Mouse (Mus musculus) embryo, embryonic 11 days (tissue): Measurements from ENCODE around the gene Nr6a1.

Experiments
- DNase-seq: peaks from one replicate; pipeline ENCODE4 v3.0.0-alpha.2; 2015

The Nr6a1 gene

DNA sequence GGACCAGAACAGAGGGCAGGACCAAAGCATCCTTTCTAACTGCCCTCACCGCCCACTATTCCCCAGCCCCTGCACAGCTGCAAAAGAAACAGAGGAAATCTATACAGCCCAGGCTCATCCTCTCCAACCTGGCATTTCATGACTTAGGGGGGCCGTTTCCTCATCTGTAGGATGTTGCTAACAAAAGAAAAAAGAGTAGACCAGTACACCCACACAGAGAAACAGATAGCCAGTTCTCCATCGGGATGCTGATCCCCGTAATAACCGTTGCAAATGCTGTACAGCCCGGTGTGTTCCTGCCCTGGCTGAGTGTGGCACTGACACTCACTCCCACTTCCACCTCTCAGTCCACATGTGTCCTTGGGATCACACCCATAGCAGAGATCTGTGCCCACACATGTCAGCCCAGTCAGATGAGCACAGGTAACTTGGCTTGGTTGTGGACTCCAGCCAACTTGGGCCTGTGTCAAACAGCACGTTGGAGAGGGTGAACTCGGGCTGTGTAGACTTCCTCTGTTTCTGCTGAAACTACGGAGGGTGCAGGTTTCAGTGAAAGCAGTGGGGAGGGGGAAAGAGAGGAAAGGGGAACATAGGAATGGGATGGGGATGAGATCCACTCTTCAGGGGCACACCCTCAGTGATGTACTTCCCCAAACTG, 9.4 kb upstream of the Nr6a1 start:
- no peak for DNase-seq

DNA sequence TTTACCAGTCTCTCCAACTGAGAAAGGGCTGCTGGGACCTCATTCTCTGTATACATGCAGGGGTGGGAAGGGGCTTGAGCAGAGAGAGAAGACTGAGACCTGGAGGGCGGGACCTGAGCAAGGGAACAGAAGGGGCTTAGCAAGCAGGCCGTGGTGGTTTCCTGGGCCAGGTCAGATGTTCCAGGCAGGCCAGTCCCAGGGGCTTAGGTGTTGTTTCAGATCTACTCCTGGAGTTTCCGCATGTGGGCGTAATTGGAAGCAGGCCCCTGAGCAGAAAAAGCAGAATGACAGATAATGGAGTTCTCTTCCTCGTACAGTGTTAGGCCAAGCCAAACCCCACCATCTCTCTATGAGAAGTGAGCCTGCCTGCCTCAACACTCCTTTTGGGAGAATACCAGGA, 7.4 kb upstream of the Nr6a1 start:
- DNase-seq = no peak

DNA sequence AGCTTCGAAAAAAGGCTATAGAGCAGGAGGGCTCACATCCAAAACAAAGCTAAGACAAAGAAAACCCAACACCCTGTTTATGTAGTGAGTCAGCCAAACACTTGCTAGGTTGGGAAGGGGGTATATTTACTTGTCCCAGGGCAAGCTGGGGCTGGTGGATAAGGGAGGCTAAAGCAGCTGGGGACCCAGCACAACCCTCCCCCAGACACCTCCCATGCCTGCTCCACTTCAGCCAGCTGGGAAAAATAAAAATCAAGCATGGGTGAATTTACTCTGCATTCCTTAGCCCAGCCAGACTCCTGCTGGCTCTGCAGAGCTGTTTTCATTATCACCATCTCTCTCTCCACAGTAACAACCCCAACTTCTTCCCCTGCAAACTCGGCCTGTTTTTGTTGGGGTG, 6.4 kb upstream of the Nr6a1 start:
- DNase-seq = peak; percentile 40

DNA sequence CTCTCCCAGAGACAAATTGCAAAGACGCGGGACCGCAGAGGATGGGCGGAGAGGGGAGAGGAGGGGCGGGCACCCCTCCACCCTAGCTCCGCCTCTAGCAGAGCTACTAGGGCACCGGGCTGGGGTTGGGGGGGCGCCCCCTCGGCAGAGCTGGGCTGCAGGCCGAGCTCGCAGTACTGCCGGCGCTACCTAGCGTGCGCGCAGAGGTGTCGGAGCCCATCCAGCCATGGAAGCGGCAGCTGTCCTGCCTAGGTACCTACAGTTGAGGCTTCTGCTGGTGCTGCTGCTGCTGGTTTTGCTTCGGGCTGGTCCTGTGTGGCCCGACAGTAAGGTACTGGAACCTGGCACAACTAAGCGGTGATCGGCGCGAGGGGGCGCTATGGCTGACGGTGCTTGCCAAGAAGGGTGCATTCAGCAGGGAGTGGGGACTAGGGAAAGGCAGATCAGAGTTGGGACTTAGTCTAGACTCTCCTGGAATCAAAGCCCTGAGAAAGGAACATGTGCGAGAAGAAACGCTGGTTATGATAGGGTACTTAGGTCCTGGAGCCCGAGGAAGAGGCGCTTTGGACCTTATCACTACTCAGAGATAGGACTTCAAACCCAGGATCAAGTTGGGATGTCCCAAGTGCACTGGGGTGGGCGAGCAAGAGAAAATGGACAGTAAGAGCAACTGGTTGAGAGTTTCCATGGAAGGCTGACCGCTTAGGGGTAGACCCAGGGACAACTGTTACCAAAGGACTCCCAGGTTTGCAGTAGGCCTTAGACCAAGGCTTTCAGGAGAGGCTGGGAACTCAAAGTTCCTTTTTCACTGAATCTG, 4.6 kb upstream of the Nr6a1 start, which contains the start of gene Olfml2a:
TSS of gene Olfml2a (plus strand) at position 128 of the 817 bp plus-strand sequence.
- peak; percentile 82 for DNase-seq

DNA sequence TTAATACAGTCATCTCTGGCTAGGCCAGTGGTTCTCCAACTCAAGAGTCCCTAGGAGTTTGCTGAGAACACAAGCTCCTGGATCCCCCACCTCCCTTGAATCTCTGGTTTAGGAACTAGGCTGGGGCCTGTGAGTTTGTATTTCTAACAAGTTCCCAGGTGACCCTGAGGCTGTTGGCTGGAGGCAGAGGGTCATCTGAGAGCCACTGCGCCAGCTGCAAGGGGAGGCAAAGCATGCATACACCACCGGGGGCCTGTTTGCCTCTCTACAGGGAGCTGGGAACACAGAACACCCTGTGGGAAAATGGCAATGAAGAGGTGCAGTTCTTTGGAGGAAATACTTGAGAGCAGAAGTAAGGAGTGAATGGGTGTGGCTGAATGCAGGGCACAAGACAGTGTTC, 2.8 kb upstream of the Nr6a1 start:
- no peak for DNase-seq

DNA sequence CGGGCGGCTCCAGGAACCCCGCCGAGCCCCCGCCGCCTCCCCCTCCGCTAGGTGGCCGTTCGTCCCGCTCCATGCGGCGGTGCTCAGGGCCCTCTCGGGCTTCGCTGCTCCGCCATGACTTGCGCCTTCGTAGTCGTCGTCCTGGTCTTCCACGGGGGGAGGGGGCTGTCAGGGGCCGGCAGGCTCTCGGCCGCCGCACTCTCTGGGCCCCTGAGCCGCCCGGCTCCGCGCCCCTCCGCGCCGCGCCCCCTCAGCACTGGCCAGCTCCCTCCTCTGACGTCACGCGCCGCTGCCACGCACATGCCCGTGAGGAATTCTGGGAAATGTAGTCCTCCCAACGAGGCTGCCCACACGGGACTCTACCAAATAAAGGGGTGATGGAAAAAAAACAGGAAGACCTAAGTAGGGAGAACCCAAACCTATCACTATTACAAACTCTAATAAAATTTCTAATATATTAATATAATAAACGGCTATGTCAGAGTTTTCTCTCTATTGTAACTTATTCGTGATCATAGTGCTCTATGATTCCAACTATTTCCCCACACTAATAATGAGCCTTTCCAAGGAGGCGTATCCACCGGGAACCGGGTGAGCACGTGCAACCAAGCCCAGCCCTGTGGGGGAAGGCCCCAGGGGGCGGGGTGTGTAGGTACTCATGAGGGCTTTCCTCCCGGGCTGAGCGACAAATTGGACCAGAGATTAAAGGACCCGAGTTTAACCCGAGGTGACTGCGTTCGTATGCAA, 1.2 kb downstream of the Nr6a1 start:
- DNase-seq = peak; percentile 98

DNA sequence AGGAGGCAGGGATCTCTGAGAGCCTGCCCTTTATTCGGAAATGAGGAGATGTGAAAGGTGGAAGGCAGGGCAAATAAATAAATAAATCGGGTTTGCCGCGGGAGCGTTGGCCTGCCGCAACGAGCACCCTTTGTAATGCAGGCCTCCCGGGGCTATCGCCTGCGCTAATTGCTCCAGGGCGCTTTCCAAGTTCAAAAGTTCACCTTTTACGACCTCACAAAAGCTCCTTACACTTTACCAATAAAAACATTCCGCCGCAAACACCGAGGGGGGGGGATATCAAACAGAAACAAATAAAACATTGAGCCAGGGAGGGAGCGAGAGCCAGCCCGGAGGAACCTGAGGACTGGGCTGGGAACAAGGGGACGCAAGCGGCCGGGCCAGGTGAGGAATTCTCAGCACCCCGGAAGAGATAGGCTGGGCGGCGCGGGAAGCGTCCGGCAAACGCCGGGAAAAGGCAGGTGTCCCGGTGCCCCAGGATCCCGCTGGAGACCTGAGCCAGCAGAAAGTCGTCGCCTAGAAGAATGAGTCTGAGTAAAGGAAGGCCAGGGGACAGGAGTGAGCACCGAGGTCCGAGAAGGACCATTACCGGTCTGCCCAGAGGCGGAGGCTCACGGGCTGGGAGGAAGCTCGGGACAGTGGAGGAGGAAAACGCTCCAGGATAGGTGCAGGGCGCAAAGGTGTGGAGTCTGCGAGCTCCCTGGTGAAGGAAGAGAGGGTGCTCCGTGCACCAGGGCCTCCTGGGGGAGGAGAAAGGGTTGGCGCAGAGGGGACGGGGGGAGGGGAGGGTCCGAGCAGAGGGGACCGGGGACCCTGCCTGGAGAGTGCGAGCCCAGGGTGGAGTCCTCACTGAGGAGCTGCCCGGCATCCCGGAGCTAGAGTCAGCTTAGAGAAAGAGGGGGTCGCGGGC, 2.1 kb downstream of the Nr6a1 start:
- DNase-seq = peak; percentile 51

DNA sequence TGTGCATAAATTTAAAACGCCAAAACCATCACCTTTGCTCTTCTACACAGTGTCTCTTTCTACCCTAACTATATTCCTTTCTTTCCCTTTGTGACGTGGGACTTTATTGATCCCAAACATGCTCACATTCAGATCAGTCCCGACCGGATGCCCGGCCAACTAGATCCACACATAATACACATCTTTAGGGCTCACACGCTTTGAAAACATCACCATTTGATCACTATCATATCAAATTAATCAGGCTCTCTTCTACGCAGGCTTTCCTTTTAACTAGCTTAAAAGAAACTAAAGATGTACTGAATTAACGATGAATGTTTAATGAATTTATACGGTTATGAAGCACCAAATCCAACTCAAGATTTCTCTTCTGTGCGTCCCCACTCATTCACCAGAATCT, 2.9 kb downstream of the Nr6a1 start:
- DNase-seq = peak; percentile 42

DNA sequence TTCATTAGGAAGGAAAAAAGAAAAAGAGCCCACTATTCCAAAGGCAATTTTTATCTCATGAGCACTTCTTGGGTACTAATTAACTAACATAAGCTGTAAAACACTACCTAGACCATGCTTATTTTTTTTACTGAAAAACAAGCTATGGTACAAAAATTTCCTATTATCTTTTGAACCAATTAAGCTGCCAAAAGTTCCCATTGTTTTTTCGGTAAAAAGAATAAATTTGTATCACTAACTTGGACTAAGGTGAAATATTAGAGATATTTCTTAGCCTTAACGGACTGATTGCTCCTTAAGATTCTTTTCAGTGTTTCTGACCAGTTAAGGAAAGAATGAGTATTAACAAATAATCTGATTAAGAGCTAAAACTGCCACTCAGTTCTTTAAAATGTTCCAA, 3.6 kb downstream of the Nr6a1 start:
- DNase-seq = no peak

DNA sequence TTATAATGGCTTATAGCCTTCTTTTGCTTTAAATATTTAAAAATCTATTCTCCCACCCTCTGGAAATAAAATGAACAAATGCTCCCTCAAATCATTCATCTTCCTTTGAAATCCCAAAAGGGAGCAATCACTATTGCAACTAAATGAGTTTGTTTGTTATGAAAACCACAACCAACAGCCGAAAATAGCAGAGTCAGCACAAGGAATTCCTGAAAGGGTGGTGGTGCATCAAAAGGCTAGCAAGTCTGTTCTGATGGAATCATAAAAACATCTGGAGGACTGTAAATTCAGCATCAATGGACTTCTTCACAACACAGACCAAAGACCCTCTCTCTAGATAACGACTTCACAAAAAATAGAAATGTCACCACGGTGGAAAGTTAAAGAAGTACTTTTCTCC, 4.0 kb downstream of the Nr6a1 start:
- DNase-seq = no peak

DNA sequence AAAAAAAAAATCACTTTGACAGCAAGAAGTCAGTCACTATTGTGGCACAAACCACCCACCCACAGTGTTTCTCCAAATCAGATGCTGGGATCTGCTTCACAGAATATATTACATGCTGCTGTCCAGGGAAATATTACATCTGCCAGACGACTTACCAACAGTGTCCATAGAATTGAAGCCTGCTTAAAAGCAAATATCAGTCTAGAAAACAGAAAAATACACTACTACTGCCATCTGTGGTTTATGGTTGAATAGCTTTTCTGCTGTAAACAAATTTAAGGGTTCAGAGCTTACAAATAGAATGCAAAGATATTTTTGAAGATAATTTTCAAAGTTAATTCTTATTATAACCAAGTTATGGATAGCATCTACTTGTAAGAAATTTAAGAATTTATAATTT, 6.1 kb downstream of the Nr6a1 start:
- DNase-seq = no peak

DNA sequence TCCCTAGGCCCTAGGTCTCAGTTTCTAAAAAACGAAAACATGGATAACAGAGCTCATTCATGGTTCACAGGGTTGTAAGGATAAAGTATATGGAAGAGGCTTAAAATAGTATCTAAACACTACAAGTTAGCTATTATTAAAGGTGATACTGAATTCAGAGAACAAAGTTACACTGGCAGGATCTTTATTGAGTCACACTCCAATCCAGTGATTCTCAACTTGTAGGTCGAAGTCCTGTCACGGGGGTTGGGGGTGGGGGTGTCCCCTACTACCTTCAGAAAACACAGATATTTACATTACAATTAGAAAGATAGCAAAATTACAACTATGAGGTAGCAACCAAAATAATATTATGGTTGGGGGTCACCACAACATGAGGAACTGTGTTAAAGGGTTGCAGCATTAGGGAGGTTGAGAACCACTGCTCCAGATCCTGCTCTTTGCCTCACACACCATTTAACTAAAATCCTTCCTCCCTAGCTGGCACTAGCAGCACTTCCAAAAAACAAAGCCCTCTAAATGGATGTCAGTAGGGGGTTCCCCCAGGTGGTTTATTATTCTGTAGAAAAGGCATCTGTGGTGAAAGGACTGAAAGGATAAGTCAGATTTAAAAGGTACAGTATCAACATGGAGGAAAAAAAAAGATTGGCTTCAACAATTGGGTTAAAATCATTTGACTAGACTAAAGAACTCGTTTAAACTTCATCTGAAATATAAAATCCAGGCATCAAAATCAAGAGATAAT, 10.4 kb downstream of the Nr6a1 start:
- DNase-seq = no peak

DNA sequence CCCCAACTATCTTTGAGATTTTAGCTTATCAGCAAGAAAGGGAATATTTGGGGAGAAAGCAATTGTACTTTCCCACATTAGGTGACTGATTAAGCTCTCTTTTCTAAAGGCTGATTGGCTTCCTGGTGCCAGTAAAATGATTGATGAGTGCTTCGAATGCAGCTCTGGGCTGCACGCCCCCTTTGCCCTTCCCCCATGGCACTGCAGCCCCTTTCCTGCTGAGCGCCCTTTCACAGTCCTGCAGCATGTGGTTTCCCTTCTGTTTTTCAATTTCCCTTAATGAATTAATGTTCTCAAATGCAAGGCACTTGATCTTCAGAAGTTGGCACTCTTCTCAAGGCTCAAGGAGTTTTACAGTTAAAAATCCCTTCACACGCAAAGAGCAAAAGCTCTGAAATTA, 12.5 kb downstream of the Nr6a1 start:
- peak; percentile 72 for DNase-seq

DNA sequence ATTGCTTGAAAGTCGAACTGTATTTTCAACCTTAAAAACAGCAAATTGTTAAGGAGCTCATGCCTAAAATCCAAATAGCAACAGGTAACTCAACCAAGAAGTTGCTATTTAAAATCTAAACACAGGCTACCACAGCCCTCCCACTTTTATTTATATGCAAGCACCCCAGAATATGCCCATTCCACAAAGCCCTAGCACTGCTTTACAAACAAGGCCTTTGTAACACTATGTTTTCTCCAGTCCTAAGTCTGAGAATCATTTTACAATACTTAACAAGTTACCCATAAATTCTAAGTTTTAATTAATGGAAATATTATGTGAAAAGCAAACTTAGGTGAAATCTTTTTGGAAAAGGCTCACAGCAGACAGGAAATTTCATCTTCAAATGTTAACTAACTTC, 13.0 kb downstream of the Nr6a1 start:
- no peak for DNase-seq

DNA sequence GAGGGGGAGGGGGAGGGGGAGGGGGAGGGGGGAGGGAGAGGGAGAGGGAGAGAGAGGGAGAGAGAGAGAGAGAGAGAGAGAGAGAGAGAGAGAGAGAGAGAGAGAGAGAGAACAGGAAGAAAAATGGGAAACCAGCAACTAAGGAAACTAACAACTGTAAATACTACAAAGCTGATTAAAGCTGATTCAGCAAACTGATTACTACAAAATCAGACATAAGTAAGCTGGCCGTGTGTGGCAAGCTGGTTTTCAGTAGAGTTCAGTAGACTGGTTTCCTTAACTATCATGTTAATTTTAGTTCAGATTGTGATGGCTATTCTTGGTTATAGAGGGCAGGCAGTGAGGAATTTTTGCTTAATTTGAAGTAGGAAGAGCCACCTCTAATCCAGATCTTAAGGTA, 18.9 kb downstream of the Nr6a1 start:
- DNase-seq = no peak

DNA sequence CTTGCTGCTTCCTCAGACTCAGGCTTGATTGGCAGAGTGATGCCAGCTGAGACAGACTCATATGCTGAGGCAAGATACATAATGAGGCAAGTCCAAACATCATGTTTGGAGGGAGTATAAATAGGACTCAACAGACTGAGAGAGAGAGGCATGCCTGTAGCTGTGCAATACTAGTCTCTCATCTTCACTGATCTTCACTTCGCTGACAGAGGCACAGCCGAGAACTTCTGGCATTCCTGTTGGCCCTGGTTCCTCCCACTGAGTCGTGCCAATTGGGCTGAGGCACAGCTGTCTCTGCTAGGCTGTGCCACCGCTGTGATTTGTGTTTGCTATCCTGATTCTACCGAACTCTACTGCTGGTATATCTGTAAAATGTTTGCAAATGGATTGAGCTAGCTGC, 21.4 kb downstream of the Nr6a1 start:
- DNase-seq = no peak

DNA sequence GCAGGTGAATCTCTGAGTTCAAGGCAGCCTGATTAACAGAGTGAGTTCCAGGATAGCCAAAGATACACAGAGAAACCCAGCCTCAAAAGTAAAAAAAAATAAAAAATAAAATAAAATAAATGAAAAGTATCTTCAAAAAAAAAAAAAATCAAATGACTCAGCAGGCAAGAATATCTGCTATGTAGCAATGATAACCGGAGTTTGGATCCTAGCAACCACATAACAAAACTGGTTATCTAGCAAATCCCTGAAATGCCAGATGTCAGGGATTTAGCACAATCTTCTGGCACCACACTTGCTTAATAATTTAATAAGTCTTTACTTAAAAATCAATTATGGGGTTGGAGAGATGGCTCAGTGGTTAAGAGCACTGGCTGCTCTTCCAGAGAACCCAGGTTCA, 23.2 kb downstream of the Nr6a1 start:
- DNase-seq = no peak

DNA sequence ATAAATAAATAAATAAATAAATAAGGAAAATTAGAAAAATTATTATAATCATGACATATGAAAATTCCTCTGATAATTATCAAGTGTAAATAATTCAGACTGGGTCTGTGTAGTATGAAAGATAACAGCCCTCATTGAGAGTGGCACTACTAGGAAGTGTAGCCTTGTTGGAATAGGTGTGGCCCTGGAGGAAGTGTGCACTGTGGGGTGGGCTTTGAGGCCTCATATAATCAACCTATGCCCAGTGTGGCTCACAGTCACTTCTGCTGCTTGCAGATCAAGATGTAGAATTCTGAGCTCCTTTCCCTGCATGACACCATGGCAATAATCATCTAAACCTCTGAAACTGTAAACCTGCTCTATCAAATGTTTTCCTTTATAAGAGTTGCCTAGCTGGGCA, 24.6 kb downstream of the Nr6a1 start:
- DNase-seq = no peak

DNA sequence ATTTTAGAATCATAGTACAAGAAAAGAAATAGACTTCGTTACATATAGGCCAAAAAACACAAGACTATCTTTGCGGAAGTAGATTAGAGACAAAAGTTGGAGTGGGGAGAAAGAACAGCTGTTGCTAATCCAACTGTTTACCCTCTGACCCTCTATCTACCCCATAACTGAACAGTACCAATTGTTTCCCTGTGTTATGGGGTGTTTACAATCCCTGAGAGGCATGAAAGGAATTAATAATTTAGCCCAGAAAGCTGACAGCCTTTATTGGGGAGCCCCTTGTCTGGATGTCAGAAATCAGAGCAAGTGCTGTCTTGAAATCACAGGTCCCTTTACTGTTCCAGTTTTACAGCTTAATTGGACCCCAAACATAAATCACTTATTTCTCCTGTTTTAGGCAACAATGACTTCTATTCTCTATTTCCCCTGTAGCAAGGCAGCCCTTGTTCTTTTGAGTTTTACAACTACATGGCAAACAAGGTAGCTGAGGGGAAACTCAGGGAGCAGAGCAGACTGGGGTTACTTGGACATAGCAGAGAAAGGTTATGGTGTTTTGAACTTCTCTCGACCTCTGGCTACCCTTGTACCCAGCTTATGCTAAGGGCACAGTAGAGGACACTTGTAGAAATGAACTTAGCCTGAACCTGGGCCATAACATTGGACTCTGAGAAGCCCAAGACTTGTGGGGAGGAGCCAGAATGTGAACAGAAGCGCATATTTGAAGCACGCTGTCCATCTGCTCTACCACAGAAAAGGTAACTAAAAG, 46.4 kb downstream of the Nr6a1 start:
- no peak for DNase-seq

DNA sequence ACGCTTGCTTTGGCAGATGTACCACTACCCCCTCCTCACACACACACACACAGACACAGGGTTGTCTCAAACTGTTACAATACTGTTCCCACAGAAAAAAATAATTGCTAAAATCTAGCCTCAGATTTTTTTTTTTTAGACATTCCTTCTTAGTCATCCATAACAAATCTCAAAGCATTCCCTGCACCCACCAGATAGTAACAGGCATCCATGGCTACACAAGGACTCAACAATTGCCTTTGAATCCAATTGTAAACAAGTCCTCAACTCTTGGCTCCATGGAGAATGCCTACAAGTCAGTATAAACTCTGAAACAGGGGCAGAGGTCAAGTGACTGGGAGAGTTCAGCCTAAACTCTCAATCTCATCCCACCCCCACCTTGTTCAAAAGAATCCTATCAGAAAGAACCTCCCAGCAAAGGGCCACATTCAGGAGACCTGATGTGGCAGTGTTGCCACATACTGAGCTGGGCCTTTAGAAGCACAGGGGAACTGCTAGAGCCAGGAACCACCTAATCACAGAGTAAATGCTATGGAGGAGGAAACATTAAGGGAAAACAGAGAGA, 52.9 kb downstream of the Nr6a1 start:
- peak; percentile 23 for DNase-seq

DNA sequence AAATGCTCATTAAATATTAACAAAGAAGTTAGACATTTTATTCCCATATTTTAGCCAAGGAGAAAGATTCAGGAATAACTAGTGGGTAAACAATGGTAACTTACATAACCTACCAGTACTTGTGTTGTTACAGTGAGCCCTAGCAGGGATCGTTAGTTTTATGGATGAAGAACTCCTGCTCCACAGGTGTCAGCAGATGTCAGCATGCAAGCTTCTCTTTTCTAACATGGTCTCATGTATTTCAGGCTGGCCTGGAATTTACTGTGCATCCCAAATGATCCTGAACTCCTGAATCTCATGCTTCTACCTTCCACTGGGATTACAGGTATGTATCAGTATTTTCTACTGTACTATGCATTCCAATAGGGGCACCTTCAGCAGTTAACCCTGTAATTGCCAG, 54.8 kb downstream of the Nr6a1 start:
- no peak for DNase-seq
